Mouse (Mus musculus) liver, adult (tissue): Measurements from ENCODE around the gene Calml4.

Experiments used
- GATA4 ChIP-seq: IDR thresholded peaks from 2 replicates; pipeline ENCODE4 v1.6.1; 2014; ENCODE audit warnings: mild to moderate bottlenecking, low read length; ENCODE audit not compliant: insufficient replicate concordance

The Calml4 gene

GRCm38 (mm10) chr9:62857719-62858261 lies at the start of gene Calml4:
Calml4 (plus strand) TSS chr9:62858080.
- TF ChIP-seq GATA4: no peak

GRCm38 (mm10) chr9:62810095-62810494 lies 47.8 kb upstream of the Calml4 start:
- no peak for TF ChIP-seq GATA4

DNA sequence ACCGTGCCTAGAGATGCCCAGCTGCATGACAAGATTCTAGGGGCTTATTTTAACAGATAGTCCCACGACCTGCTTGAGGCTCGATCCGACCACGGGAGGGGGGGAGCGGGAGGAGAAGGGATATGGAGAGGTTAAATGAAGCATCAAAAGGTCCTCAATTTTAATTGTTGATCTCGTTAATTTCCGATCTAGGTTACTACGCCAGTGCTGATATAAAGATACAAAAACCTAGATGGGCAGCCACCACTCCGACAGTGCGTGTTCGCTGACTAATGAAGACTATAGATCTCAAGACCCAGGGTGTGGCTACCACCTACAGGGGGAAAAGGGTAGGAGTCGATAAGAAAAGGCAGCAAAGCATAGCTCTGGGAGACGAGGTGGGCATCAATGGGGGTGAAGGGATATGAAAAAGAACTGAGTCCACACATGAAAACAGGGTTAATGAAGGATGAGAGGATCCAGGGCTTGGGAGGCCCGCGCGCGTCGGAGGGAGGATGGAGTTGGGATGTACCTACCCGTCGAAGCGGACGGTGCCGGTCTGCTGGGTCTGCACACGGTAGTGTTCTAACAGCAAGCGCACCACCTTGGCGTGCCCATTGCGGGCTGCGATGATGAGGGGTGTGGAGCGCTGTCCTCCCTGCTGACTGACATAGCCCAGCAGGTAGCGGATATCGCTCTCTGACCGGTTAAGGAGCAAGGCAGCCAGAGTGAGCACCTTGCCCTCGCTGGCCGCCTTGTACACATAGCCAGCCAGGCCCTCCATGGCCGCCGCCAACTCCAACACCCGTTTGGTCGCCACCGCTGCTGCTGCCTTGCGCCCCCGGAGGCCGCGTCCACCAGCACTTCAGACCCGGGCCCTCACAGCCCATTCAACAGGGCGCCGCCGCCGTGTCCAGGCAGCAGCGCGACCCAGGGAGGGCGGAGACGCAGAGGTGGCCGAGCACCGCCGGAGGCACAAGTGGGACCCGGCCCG lies 47.1 kb upstream of the Calml4 start:
- TF ChIP-seq GATA4: no peak

DNA sequence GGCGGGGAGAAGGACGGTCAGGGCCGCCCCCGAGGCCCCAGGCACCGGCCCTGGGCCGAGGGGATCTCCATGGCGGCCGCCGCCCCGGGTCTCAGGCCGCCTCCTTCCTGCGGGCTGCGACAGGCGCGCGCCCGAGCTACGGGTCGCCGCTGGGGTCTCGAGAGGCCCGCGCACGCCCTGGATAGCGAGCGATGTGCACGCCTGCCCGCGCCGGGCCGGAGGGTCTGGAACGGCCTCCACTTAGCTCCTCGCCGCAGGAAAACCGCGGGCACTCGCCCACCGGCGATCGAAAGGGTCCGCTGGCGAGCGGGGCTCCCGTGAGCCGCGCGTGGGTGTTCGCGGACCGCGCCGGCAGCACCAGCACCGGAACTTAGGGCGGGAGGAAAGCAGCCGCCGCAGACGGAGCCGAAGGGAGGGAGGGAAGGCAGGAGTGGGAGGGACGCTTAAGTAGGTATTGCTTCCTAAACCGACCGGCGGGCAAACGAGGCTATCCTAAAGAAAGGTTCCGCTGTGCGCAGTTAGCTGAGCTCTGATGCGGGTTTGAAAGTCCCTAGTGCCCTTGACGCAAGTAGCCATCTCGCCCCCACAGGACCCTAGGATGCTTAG lies 46.3 kb upstream of the Calml4 start, which contains the start of gene Fem1b:
Gene Fem1b, minus strand, starts transcription at position 419 of the 606 bp plus-strand sequence.
- TF ChIP-seq GATA4: peak; percentile 40; the same call in 1 of the 2 replicates

- no peak for TF ChIP-seq GATA4
Observed at GRCm38 (mm10) chr9:62812216-62813049, 45.4 kb upstream of the Calml4 start.

- no peak for TF ChIP-seq GATA4
Observed at GRCm38 (mm10) chr9:62814751-62815150, 43.1 kb upstream of the Calml4 start.

- TF ChIP-seq GATA4: no peak
Observed at GRCm38 (mm10) chr9:62816323-62817098, 41.4 kb upstream of the Calml4 start.

GRCm38 (mm10) chr9:62817099-62817571 lies 40.7 kb upstream of the Calml4 start:
- TF ChIP-seq GATA4: no peak

GRCm38 (mm10) chr9:62817828-62818614 lies 39.9 kb upstream of the Calml4 start:
- no peak for TF ChIP-seq GATA4

- TF ChIP-seq GATA4: no peak
Observed at GRCm38 (mm10) chr9:62819494-62819893, 38.4 kb upstream of the Calml4 start.

GRCm38 (mm10) chr9:62820829-62821228 lies 37.1 kb upstream of the Calml4 start:
- no peak for TF ChIP-seq GATA4

DNA sequence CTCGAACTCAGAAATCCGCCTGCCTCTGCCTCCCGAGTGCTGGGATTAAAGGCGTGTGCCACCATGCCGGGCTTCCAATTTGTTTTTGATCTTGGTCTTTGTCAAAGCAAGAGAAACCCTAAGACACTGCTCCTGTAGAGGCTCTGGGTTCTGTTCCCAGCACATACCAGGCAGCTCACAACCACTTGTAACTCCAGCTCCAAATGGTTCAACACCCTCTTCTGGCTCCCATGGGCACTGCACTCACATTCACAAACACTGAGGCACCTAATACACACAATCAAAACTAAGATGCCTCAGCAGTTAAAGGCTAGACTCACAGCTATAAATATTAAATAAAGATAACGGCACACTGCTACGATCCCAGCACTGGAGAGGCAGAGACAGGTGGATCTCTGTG lies 36.1 kb upstream of the Calml4 start:
- no peak for TF ChIP-seq GATA4

DNA sequence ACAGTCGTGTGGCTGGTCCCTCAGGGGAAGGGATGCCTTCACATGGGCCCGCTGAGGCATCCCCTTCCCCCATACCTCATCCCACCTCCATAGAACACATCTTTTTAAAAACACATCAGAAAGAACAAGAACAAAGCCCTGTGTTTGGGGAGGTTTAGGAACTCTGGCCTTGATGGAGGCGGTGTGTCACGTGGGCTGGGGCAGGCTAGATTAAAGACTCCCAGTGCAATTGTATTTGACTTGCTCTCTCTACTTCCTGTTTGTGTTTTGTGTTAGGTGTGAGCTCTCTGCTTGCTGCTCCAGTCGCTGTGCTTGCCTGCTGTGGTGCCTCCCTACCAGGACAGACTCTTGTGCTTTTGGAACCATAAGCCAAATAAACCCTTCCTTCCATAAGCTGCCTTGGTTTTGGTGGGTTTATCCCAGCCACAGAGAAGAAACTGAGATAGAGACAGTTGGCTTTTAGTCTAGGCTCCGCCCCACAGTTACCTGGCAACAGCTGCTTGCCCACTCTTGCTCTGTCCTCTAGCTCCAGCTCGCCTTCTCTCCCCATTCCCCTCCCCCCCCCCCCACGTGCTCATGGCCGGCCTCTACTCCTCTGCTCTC lies 32.0 kb upstream of the Calml4 start:
- no peak for TF ChIP-seq GATA4
